In genomic region chr5:66259431-66259755, GRCm38 (mm10) we compare ENCODE assay signal across 8 mouse cellular contexts. TPM values are rescaled to one million over a fixed set of nuclear protein-coding genes. Genes with fewer than 3 reads are reported as not detected.
DNase-seq lines count a peak whose midpoint lies in the region; ATAC-seq and TF ChIP-seq lines count a peak whose summit lies in the region.
"Not testable (repeated sequence)": the region's sequence is repeated elsewhere in the genome, so short reads cannot be mapped to it uniquely, and the experiment has no call there.

No protein-coding gene starts in this region.

- DNase-seq in embryonic facial prominence, embryonic 11.5 days (ENCODE audit: low spot score); forebrain, postnatal 0 days; hindbrain, embryonic 11.5 days (ENCODE audit: low spot score); midbrain, embryonic 11.5 days (ENCODE audit: low spot score, missing footprints): not testable (repeated sequence)

- WGBS in embryonic facial prominence, embryonic 11.5 days, result 5% methylated on average over 5 of the region's 5 CpGs
- WGBS in forebrain, postnatal 0 days, result 2% methylated on average over 5 of the region's 5 CpGs
- 8% methylated on average over 5 of the region's 5 CpGs for WGBS in hindbrain, embryonic 11.5 days
- 6% methylated on average over 5 of the region's 5 CpGs for WGBS in kidney, embryonic 14.5 days
- WGBS in liver, embryonic 12.5 days (ENCODE audit: insufficient replicate concordance), result 12% methylated on average over 5 of the region's 5 CpGs
- 5% methylated on average over 5 of the region's 5 CpGs for WGBS in midbrain, embryonic 11.5 days
- 3% methylated on average over 5 of the region's 5 CpGs for WGBS in olfactory bulb, adult 2 months

- ATAC-seq in embryonic facial prominence, embryonic 11.5 days (replicated peaks; ENCODE audit: insufficient number of reproducible peaks, low FRiP score, low TSS enrichment, low read depth); kidney, embryonic 14.5 days (ENCODE audit: low FRiP score, low TSS enrichment); liver, embryonic 12.5 days; midbrain, embryonic 11.5 days (ENCODE audit: low FRiP score): not testable (repeated sequence)
- peak; percentile 59; the same call in 1 of the 2 replicates for ATAC-seq in forebrain, postnatal 0 days
- peak; percentile 30; the same call in 1 of the 2 replicates for ATAC-seq in hindbrain, embryonic 11.5 days (ENCODE audit: low FRiP score)

- not testable (repeated sequence) for TF ChIP-seq POLR2A in olfactory bulb, adult 2 months (IDR thresholded peaks at IDR 0.05; ENCODE audit: insufficient read depth, low read depth, low read length)

- H3K36me3 ChIP-seq in C2C12 (ENCODE audit: control insufficient read depth, insufficient read depth); embryonic facial prominence, embryonic 11.5 days (replicated peaks; ENCODE audit: control insufficient read depth, insufficient read depth, low read depth, low read length); forebrain, postnatal 0 days (ENCODE audit: insufficient read depth); hindbrain, embryonic 11.5 days (ENCODE audit: control insufficient read depth, insufficient read depth, low read length); kidney, embryonic 14.5 days (ENCODE audit: control insufficient read depth, insufficient read depth, low read length); liver, embryonic 12.5 days; midbrain, embryonic 11.5 days (ENCODE audit: control insufficient read depth, insufficient read depth, low read length): not testable (repeated sequence)

- not testable (repeated sequence) for H3K79me2 ChIP-seq in C2C12 (ENCODE audit: control insufficient read depth, insufficient read depth)

- TF ChIP-seq CTCF in C2C12 (IDR thresholded peaks at IDR 0.05; ENCODE audit: control insufficient read depth, insufficient read depth, insufficient read length); forebrain, postnatal 0 days (IDR thresholded peaks at IDR 0.05; ENCODE audit: low read depth); olfactory bulb, adult 2 months (IDR thresholded peaks at IDR 0.05; ENCODE audit: insufficient read depth, low read depth, low read length): not testable (repeated sequence)

- not testable (repeated sequence) for H3K9me3 ChIP-seq in embryonic facial prominence, embryonic 11.5 days (replicated peaks; ENCODE audit: control insufficient read depth, low read length); forebrain, postnatal 0 days (ENCODE audit: low read length); hindbrain, embryonic 11.5 days (ENCODE audit: control insufficient read depth, low read length); kidney, embryonic 14.5 days (ENCODE audit: control insufficient read depth, low read length); liver, embryonic 12.5 days (replicated peaks); midbrain, embryonic 11.5 days (ENCODE audit: control insufficient read depth, low read length)

- H3K4me3 ChIP-seq in C2C12 (ENCODE audit: insufficient read depth, poor library complexity, severe bottlenecking), result not testable (repeated sequence)
- H3K4me3 ChIP-seq in embryonic facial prominence, embryonic 11.5 days (ENCODE audit: low read depth, low read length), result peak overlapping the region; percentile 65
- H3K4me3 ChIP-seq in forebrain, postnatal 0 days (ENCODE audit: low read depth, low read length), result peak overlapping the region; percentile 60
- H3K4me3 ChIP-seq in hindbrain, embryonic 11.5 days (ENCODE audit: low read depth, low read length), result peak overlapping the region; percentile 66
- peak overlapping the region; percentile 64 for H3K4me3 ChIP-seq in kidney, embryonic 14.5 days (ENCODE audit: low read length)
- H3K4me3 ChIP-seq in liver, embryonic 12.5 days, result peak overlapping the region; percentile 53
- H3K4me3 ChIP-seq in midbrain, embryonic 11.5 days (ENCODE audit: low read depth, low read length), result peak overlapping the region; percentile 49
- H3K4me3 ChIP-seq in olfactory bulb, adult 2 months (ENCODE audit: insufficient read depth, low read depth, low read length), result peak overlapping the region; percentile 75

- not testable (repeated sequence) for H3K27ac ChIP-seq in embryonic facial prominence, embryonic 11.5 days (replicated peaks; ENCODE audit: low read depth, low read length); hindbrain, embryonic 11.5 days (ENCODE audit: low read depth, low read length); kidney, embryonic 14.5 days (ENCODE audit: low read depth, low read length); liver, embryonic 12.5 days; midbrain, embryonic 11.5 days (ENCODE audit: low read depth, low read length); olfactory bulb, adult 2 months (ENCODE audit: insufficient read depth, low read depth, low read length)
- H3K27ac ChIP-seq in forebrain, postnatal 0 days (ENCODE audit: low read depth, low read length), result peak overlapping the region; percentile 69; the same call in 1 of the 2 replicates

- peak overlapping the region; percentile 77 for H3K9ac ChIP-seq in embryonic facial prominence, embryonic 11.5 days (replicated peaks; ENCODE audit: low read length)
- peak overlapping the region; percentile 74 for H3K9ac ChIP-seq in forebrain, postnatal 0 days
- not testable (repeated sequence) for H3K9ac ChIP-seq in hindbrain, embryonic 11.5 days (ENCODE audit: low read depth, low read length); kidney, embryonic 14.5 days (ENCODE audit: low read depth, low read length); liver, embryonic 12.5 days
- peak overlapping the region; percentile 68 for H3K9ac ChIP-seq in midbrain, embryonic 11.5 days (ENCODE audit: low read length)

- H3K79me3 ChIP-seq in C2C12 (ENCODE audit: low read depth), result not testable (repeated sequence)

- not testable (repeated sequence) for H3K27me3 ChIP-seq in C2C12 (ENCODE audit: control insufficient read depth, insufficient read depth, insufficient read length); embryonic facial prominence, embryonic 11.5 days (ENCODE audit: control insufficient read depth, insufficient read depth, low read length); forebrain, postnatal 0 days (ENCODE audit: insufficient read depth, low read length); hindbrain, embryonic 11.5 days (ENCODE audit: control insufficient read depth, insufficient read depth, low read length); kidney, embryonic 14.5 days (ENCODE audit: control insufficient read depth, insufficient read depth, low read length); midbrain, embryonic 11.5 days (ENCODE audit: control insufficient read depth, insufficient read depth, low read length)
- peaks cover 30% of the 10 kb centered on the region for H3K27me3 ChIP-seq in liver, embryonic 12.5 days (replicated peaks)

- not testable (repeated sequence) for H3K4me1 ChIP-seq in embryonic facial prominence, embryonic 11.5 days (ENCODE audit: control insufficient read depth, insufficient read depth, low read length); forebrain, postnatal 0 days (ENCODE audit: insufficient read depth); hindbrain, embryonic 11.5 days (replicated peaks; ENCODE audit: control insufficient read depth, insufficient read depth, low read length); kidney, embryonic 14.5 days (ENCODE audit: control insufficient read depth, insufficient read depth, low read length); liver, embryonic 12.5 days; midbrain, embryonic 11.5 days (ENCODE audit: control insufficient read depth, insufficient read depth, low read length); olfactory bulb, adult 2 months (ENCODE audit: control insufficient read depth, insufficient read depth, low read length)

- peak overlapping the region; percentile 51 for H3ac ChIP-seq in C2C12 (ENCODE audit: control insufficient read depth, insufficient read length, low read depth)

- peak overlapping the region; percentile 93 for H3K4me2 ChIP-seq in embryonic facial prominence, embryonic 11.5 days (ENCODE audit: low read depth, low read length)
- H3K4me2 ChIP-seq in forebrain, postnatal 0 days (ENCODE audit: low read depth), result peak overlapping the region; percentile 77
- H3K4me2 ChIP-seq in hindbrain, embryonic 11.5 days (replicated peaks; ENCODE audit: low read depth, low read length), result peak overlapping the region; percentile 92
- H3K4me2 ChIP-seq in kidney, embryonic 14.5 days (replicated peaks; ENCODE audit: low read depth, low read length), result peak overlapping the region; percentile 95
- peak overlapping the region; percentile 65 for H3K4me2 ChIP-seq in liver, embryonic 12.5 days
- H3K4me2 ChIP-seq in midbrain, embryonic 11.5 days, result peak overlapping the region; percentile 89

RNA-seq across cellular contexts. Expression of gene Nsun7, which starts 0.3 kb away (rescaled TPM):
- 0.02 TPM for polyA plus RNA-seq in C2C12 (2012; fragmentation: generic; extraction: Trizol)
- polyA plus RNA-seq in embryonic facial prominence, embryonic 11.5 days (2014; fragmentation: Nextera tagmentation; extraction: Ambion mirVana), result 0.46 and 0.52 TPM in 2 replicates
- total RNA-seq in forebrain, postnatal 0 days (2014; rRNA removed), result 4.3 and 5.2 TPM in 2 replicates
- 1.8 and 3.1 TPM in 2 replicates for polyA plus RNA-seq in forebrain, postnatal 0 days (2015; fragmentation: Nextera tagmentation; extraction: Ambion mirVana)
- polyA plus RNA-seq in hindbrain, embryonic 11.5 days (2014; fragmentation: Nextera tagmentation; extraction: Ambion mirVana), result 0.68 and 1.2 TPM in 2 replicates
- polyA plus RNA-seq in kidney, embryonic 14.5 days (2014; fragmentation: Nextera tagmentation; extraction: Ambion mirVana), result 0.67 and 0.81 TPM in 2 replicates
- polyA plus RNA-seq in liver, embryonic 12.5 days (2016; fragmentation: Nextera tagmentation; extraction: Ambion mirVana), result 0.05 TPM in 1 of 2 replicates, not detected in the other
- 0.49 and 0.62 TPM in 2 replicates for polyA plus RNA-seq in midbrain, embryonic 11.5 days (2014; fragmentation: Nextera tagmentation; extraction: Ambion mirVana)
- not detected in 2 replicates for polyA plus RNA-seq in olfactory bulb, adult 2 months (2012; ENCODE audit: insufficient read depth, insufficient read length, low replicate concordance, missing spikeins)
